ENCODE assay signal across 11 mouse cellular contexts in genomic region chr12:104812711-104813110, GRCm38 (mm10). TPM values are rescaled to one million over a fixed set of nuclear protein-coding genes. Genes with fewer than 3 reads are reported as not detected.
DNase-seq lines count a peak whose midpoint lies in the region; ATAC-seq lines count a peak whose summit lies in the region.
"Had no signal": no experiment of that assay in that cellular context is flagged by ENCODE, and none has a peak within 500 bp of the region (broad histone marks: within the 10 kb centered on the region; RNA-seq: fewer than 3 reads in every experiment).

No protein-coding gene starts in this region.

- 62% methylated on average over 4 of the region's 4 CpGs for WGBS in heart, embryonic 11.5 days (ENCODE audit: insufficient replicate concordance)

- peak; percentile 29 for DNase-seq in heart, postnatal 4 days
- DNase-seq in B cell, adult 2 months = peak; percentile 32 to 44
- peak; percentile 72 for DNase-seq in R1 (ENCODE audit: low read depth, low spot score)
- no peak for DNase-seq in adrenal gland, adult 8-10 months
- DNase-seq in T-cell, adult 2 months (ENCODE audit: low spot score) = no peak
- DNase-seq in kidney, adult 8-10 months = no peak
- DNase-seq: gastrocnemius, postnatal 10 days; kidney, adult 18-20 months had no signal

- no peaks in the 10 kb centered on the region for H3K9me3 ChIP-seq in heart, embryonic 11.5 days (replicated peaks; ENCODE audit: control insufficient read depth, low read length)

- no peak overlapping the region for H3K27ac ChIP-seq in heart, embryonic 11.5 days (ENCODE audit: low read depth, low read length)

- H3K9ac ChIP-seq in heart, embryonic 11.5 days (ENCODE audit: low read depth, low read length) = no peak overlapping the region

- no peak overlapping the region for H3K4me2 ChIP-seq in heart, embryonic 11.5 days

- H3K4me1 ChIP-seq in heart, embryonic 11.5 days (ENCODE audit: control insufficient read depth, insufficient read depth, low read length) = peaks cover 13% of the 10 kb centered on the region

- no peak for ATAC-seq in heart, embryonic 11.5 days (replicated peaks; ENCODE audit: insufficient number of reproducible peaks, low FRiP score, low TSS enrichment)
- peak; percentile 40; the same call in 1 of the 2 replicates for ATAC-seq in megakaryocyte, adult 5-6 weeks (ENCODE audit: poor library complexity, severe bottlenecking)
- ATAC-seq: activated CD4-positive, CD25-positive, alpha-beta regulatory T cell, adult 4 months had no signal

- no peak overlapping the region for H3K4me3 ChIP-seq in heart, embryonic 11.5 days (ENCODE audit: low read depth, low read length)

- no peaks in the 10 kb centered on the region for H3K36me3 ChIP-seq in heart, embryonic 11.5 days (ENCODE audit: control insufficient read depth, insufficient read depth, low read length)

- no peaks in the 10 kb centered on the region; the same call in 1 of the 2 replicates for H3K27me3 ChIP-seq in heart, embryonic 11.5 days (ENCODE audit: control insufficient read depth, insufficient read depth, low read length)

RNA-seq across cellular contexts. Expression of gene Clmn, which starts 52.2 kb away (rescaled TPM):
- 1 to 10 TPM; 1.4 to 1.7 TPM for total RNA-seq in heart, postnatal 4 days (2021)
- polyA plus RNA-seq in heart, embryonic 11.5 days (2014; fragmentation: Nextera tagmentation; extraction: Ambion mirVana) = 1.3 and 1.5 TPM in 2 replicates
- 0.22 and 0.46 TPM in 2 replicates for total RNA-seq in megakaryocyte, adult 5-6 weeks (2015)
- 0.04 TPM in 1 of 2 replicates, not detected in the other for total RNA-seq in megakaryocyte, adult 5-6 weeks (2017)
- 10 to 100 TPM; 12.7 to 15.3 (median 14.2) TPM for total RNA-seq in adrenal gland, adult 8-10 months (2022)

Comparison
In these comparisons a context has a peak if more than half of its experiments do, and no peak if none do; other contexts are left out.
1. DNase-seq: peak in heart, postnatal 4 days (single experiment), B cell, adult 2 months (2 of 2) and R1 (single experiment); none in adrenal gland, adult 8-10 months (single experiment), T-cell, adult 2 months (single experiment) and kidney, adult 8-10 months (0 of 2).
2. RNA of gene Clmn, which starts 52.2 kb away (total RNA-seq): 12.7 to 15.3 TPM in adrenal gland, adult 8-10 months; 1.4 to 1.7 TPM in heart, postnatal 4 days and 0.04 to 0.46 TPM in megakaryocyte, adult 5-6 weeks; every median in the first group is over 4 times any median in the second.